Mouse (Mus musculus) thymus, adult 2 months (tissue): ENCODE measurements at regions not wholly inside any gene's neighbourhood (a gene's known extent, or its start where the extent isn't known, plus 50 kb on each side); places are given as distances from the start of the nearest gene placed in this dataset.

Source experiments
- CTCF ChIP-seq: fragments of 200-500 bp; IDR thresholded peaks from 2 replicates; pipeline ENCODE4 v1.5.1; 2012; ENCODE audit warnings: mild to moderate bottlenecking, control low read depth, low read length, moderate library complexity, borderline replicate concordance; ENCODE audit not compliant: control insufficient read depth, poor library complexity, insufficient read depth; ENCODE audit errors: extremely low read depth
- POLR2A ChIP-seq: fragments of 200-500 bp; IDR thresholded peaks from 2 replicates; pipeline ENCODE4 v1.6.1; 2012; ENCODE audit warnings: mild to moderate bottlenecking, low read length, control low read depth, moderate library complexity; ENCODE audit not compliant: control insufficient read depth, poor library complexity, insufficient read depth; ENCODE audit errors: extremely low read depth

- TF ChIP-seq CTCF (no peak), POLR2A (no peak)
Observed at GRCm38 (mm10) chr10:120624203-120624942, 148.1 kb upstream of the Hmga2 start.
